Mouse (Mus musculus) left cerebral cortex, adult 6 months (tissue): ENCODE results near the gene Pdc. TPM values are rescaled to one million over a fixed set of nuclear protein-coding genes. Genes with fewer than 3 reads are reported as not detected.

Experiments
- long read RNA-seq, 2 experiments: library from polyadenylated mRNA; unstranded; transcript quantifications; one replicate each; pipeline ENCODE4 v2.0.0; 2019 to 2020
- polyA plus RNA-seq: library from polyadenylated mRNA; unstranded; fragments of <200 nt; fragmentation: Nextera tagmentation; gene quantifications from 2 replicates; pipeline ENCODE4 v1.2.3, GENCODE M21; 2021

The Pdc gene
- not detected in 2 replicates for polyA plus RNA-seq
- long read RNA-seq, experiment 1 = 0 reads
- long read RNA-seq, experiment 2 = 0 reads

DNA sequence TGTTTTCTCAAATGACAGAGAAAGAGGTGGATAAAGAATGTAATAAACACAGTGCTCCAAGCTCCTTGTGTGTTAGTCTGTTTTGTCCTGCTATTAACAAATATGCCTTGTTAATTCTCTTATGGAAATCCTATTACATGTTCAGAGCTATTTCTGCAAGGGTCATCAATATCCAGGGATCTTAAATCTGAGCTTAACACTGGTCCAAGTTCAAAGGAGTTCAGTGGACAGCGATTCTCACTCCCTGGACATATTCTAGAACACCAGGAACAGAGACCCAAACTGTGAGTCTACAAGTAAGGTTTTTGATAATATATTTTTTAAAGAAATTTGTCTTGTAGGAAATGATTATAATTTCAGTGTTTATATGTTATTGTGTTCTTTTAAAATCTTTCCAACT lies at the start of gene Pdc:
TSS of gene Pdc (plus strand) at position 213 of the 400 bp plus-strand sequence.

Other genes with a start within 250 kb of the Pdc start
- 3.8 and 4.3 TPM in 2 replicates for gene Ptgs2, start 219.4 kb upstream of the Pdc start, polyA plus RNA-seq
- gene Tpr, start 73.4 kb downstream of the Pdc start, polyA plus RNA-seq = 63.8 and 81.8 TPM in 2 replicates
- 49.2 and 74.8 TPM in 2 replicates for gene Odr4, start 73.7 kb downstream of the Pdc start, polyA plus RNA-seq
- 6.1 and 6.3 TPM in 2 replicates for gene Prg4, start 146.7 kb downstream of the Pdc start, polyA plus RNA-seq